Mouse (Mus musculus) lung, adult 18-20 months (tissue): ENCODE data around the gene Chdh.

Source experiments
- DNase-seq, 2 experiments: peaks; one replicate each; pipeline ENCODE4 v3.0.0; 2022; ENCODE audit warnings: mixed read lengths in 2 of 2

The Chdh gene

DNA sequence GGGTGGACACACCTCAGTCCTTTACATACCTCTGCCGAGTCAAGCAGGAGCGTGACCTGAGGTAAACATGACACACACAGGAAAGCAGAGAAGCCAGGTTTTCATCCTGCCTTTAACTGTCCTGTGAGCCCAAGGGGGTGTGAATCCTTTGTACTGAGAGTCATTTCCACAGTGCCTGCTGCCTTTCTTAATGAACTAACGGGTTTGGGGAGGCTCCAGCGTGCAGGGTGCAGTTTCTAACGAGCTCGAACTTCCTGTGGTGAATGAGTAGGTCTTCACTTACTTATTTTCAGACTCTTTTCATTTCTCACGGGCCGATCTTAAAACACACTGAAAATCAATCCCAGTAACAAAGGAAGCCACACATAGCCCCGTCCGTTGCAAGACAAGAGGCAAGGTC lies 5.7 kb downstream of the Chdh start:
- no peak for DNase-seq

DNA sequence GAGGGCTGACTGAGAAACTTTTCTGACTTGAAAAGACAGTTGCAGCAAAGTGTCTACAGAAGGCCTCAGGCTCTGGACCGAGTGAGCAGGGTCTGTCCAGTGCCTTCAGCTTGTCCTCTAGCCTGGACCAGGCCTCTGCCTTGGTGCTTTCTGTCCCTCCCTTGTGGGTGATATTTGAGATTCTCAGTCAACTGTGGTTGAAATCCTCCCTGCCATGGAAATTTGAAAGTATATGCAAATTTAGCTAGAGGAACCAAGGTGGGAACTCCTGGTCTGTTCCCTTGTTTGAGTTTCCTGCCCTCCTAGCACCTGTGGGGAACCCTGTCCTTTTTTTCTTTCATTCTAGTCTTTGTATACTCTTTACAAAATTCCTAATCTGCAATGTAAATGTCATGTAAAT lies 6.2 kb downstream of the Chdh start:
- no peak for DNase-seq

DNA sequence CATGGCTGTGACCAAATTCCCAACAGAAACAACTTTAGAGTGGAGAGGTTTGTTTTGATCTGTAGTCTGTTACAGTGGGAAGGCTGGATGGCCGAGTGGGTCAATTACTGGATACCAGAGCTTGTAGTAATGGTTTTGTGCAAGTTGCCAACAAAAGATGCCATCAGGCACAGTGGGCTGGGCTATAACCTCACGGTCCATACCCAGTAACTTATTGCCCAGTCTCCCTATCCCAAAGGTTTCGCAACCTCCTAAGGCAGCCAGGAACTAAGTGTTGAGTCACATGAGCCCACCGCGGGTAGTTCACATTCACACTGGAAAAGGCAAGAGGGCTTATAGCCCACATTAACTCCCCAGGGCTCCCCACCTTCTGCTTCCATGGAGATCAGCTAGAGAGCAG lies 7.8 kb downstream of the Chdh start:
- no peak for DNase-seq

DNA sequence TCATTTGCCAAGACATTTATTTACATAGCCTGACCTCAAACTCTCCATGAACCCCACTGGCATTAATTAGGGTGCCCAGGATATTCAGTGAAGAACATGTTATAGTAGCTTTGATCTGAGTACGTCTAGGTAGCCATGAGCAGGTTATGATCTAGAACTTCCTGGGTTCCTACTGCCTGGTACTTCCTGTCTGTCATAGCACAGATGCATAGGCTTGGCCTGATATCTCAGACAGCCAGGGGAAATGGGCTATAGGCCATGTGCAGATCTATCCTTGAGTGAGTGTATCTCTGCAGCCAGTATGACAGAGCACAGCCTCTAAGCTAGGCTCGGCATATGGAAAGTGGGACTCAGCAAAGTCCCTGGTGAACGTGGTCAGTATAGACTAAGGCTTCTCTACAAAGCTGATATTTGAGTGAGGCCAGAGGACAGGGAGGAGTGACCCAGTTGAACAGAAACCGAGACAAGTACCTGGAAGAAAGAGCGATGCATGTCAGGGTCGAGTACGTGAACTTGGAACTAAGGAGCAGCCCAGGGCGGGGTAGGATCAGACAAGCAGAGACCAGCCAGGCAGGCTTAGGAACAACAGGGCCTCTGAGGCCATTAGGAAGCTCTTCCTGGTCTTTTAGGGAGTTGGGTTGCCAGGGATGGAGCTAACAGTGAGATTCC lies 9.1 kb downstream of the Chdh start:
- DNase-seq = no peak

DNA sequence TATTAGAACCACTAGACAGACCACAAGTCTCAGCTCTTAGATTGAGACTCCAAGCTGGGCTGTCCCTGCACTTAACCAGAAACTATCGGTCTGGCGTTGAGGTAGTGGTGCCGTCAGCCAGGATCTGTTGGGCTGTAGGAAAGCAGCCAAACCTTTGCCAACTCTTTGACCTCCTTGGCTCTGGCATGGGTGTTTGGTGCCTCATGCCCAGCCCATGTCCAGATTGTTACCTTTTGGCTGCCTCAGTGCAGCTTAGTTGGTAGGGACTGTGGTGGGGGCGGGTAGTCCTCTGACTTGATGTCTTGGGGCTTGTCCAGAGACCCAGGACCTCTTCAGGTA lies 9.6 kb downstream of the Chdh start:
- DNase-seq = no peak

DNA sequence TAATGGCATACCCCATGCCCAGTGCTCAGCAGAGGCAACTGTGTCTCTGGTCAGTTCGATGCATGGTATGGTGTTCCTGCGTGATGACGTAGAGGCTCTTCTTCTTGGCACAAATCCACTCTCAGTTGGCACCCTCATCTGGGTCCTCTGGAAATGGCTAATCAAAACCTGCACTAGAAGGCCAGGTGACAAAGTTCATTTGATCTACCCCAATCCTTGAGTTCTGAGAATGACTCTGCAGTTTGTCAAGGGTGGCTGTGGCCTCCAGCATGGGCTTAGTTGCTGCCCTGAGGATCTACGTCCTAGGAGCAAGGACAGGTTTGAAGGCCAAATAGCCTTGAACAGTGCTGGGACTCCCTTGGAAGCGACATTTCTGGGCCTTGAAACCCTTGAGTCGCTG lies 10.0 kb downstream of the Chdh start:
- no peak for DNase-seq

DNA sequence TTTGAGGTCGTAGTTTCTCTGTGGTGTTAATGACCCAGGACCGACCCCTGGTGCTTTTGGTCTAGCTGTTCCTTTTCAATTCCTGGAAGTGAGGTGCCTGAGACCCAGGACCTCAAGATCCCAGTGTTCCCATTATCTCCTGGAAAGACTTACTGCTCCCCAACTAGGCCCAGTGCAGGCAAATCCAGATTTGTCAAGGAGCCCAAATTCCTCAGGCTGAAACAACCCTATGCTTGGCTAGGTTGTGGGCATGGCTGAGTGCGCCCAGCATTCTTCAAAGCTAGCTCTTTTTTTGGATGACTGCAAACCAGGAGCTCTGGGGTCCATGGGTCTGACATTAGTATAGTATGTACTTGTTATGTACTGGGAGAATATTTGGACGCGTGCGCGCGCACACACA lies 10.6 kb downstream of the Chdh start:
- no peak for DNase-seq

DNA sequence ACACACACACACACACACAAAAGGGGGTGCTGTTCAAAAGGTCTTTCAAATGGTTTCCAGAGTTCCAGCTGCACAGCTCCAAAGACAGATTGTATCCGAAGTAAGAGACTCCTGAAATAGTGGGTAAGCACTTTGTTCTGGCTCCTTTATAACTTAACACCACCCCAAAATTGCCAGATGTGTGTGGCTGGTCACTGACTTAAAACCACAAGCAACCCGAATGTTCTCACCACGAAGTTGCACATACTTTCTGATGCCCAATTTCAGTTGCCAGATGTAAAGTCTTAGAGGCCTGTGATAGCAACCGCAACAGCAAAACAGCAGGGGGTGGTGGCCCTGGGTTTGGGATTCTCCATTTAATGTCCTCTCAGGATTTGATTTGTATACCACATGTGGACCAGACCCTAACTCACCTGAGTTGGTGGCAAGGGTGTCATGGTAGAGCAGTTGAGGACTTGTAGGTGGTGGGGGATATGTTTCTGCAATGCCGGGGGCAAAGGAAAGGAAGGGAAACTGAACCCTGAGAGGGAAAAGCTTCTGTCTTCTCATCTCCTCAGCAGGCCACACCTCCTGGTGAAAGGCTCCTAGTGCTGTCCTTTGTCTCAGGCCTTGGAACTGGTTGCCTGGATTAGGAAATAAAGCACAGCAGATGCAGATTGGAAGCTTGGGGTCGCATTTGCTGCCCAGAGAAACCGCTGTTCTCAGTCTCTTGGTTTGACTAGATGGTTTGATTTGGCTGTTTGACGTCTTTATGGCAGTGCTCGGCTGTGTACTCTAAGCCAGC lies 11.2 kb downstream of the Chdh start:
- no peak for DNase-seq

DNA sequence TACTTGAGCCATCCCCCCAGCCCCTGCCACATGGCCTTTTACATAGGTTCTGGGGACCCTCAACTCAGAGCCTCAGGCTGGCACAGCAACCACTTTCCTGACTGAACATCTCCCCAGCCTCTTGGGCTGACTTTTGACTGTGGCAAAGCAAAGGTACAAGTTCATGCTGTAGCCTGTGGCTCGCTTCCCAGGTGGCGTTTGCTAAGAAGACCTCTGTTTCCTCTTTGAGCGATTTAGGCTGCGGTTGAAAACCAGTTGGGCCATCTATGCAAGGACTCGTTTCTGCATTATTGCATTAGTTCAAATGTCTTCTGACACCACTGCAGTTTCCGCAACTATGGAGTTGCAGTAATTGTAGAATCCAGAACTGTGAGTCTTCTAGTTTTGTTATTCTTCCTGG lies 13.6 kb downstream of the Chdh start:
- DNase-seq = no peak

DNA sequence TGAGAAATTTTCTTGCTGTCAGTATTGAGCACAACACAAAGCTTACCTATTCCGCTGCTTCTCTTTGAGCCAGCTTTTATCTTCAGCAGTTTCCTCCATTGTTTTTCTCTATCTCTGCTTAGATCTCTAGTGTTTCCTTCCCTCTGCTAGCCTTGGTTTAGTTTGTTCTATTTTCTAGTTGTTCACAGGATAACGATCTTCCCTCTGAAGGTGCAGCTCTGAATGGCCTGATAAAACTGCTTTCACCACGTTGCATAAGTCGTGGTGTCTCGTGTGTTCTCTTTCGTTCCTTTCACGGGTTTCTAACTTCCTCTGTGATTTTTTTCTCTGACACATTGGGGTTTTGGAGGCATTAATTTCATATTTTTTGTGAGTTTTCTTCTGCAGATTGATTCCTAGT lies 15.6 kb downstream of the Chdh start:
- DNase-seq = no peak

DNA sequence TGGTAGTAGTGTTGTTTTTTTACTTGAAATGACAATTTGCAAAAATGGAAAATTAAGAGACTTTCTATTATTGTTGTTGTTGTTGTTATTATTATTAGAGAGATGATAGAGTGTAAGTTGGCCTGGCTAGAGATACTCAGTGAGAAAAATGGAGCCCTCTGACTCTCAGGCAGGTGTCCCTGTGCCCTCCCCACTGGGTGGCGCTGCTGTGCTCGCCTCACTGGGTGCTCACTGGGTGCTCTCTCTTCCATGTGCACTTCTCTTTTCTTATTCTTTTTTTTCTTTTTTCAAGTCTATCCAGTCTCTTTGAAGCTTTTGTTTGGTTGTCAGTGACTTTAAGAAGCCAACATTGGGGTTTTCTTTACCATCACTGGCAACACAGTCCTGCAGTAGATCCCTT lies 18.6 kb downstream of the Chdh start:
- DNase-seq = no peak

DNA sequence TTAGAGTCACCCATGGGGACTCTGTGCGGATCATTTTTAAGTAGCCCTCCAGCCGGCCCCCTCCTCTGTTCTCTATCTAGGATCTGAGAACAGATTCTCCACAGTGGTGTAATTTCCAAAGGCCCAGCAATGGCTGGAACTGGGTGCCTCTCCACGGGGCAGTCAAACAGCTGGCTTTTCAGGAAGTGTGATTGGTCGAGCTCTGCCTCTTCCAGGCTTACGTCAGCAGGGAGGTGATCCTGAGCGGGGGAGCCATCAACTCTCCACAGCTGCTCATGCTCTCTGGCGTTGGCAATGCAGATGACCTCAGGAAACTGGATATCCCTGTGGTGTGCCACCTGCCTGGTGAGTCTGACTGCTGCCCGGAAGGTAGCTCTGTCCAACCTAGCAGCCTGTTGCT lies 24.6 kb downstream of the Chdh start:
- no peak for DNase-seq

DNA sequence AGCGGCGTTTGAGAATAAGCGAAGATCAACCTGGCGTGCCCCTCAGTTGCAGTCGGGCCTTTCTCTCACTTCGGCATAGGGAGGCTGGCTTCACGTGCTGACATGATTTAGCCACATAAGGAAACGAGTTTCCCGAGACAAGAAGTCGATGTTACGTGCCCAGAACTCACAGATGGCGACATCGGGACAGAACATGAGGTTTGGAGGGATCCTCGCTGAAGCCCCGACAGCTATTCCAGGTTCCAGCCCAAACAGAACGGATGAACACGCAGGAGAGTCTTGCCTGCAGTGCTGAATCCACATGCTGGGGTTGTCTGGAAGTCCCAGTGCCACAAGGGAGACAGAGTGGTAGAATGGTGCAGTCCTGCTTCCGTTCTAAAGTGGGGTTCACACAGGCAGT lies 29.6 kb downstream of the Chdh start:
- no peak for DNase-seq

DNA sequence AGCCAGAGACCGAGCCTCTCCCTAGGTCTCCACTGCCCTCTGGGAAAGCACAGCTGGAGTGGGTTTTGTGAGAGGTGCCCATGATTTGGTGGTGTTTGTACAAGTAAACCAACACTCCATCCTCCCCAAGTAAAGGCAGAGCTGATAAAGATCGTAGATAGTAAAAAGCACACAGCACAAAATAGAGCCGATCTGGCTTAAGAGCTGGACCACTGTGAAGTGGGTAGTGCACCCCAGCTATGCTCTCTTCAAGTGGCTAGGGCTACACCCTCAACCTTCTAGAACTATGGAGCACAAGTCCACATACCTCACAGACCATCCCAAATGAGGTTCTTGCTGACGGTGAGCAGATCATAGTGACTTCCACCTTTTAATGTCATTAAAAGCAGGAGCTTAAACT lies 30.6 kb downstream of the Chdh start:
- DNase-seq = no peak

DNA sequence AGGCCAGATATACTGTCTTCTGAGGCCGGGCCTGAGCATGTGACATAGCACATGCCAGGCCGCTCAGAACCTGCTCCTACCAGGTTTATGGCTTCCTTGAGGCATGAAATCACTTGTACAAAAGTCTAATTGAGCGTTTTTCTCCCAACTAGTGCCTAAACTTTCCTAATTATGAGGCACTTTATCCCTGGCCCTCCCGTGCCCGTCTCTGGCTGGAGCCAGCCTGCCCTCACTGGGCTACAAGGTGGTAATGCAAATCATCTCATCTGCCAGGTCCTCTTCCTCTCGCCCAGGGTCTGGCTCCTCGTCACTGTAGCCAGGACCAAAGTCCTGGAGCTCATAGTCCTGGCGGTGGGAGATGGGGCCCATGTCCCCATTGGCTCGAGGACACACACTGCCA lies 33.0 kb downstream of the Chdh start:
- no peak for DNase-seq

DNA sequence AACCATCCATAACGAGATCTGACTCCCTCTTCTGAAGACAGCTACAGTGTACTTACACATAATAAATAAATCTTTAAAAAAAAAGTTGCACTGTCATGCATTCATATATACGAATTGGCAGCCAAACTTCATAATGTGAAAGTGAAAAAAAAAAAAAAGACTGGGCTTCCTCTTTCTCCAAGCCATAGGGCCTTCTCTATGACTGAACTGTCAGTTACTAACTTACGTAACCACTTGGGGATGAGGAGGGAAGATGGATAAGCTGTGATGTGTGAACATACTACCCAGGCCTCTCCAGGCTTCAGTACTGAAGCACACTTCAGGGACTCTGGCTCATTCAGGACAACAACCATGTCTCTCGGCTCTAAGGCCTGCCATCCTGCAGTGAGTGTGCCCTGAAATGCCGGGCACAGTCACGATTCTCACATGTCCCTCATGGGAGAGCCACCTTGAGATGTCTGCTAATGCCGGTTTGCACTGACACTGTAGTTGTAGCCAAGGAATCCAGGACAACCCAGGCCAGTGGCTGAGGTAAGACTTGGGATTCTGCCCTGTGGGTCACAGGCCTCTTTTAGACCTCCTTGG lies 34.6 kb downstream of the Chdh start:
- DNase-seq = no peak

DNA sequence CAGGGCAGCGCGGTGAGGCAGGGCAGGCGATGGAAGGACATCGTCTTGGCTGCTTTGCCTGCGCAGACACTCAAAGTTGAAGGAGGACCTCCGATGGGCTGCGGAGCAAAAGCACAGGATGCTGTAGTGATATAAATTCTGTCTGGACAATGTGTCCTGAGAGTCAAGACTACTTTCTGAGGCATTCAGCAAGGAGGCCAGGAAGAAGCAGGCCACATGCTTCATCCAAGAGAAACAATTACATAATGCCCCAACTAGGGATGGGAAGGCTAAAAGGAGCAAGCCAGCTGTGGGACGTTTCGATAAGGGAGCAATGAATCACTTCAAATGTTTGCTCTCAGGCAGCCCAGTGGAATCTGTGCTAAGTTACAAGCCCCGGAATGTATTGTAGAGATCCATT lies 36.4 kb downstream of the Chdh start:
- no peak for DNase-seq

DNA sequence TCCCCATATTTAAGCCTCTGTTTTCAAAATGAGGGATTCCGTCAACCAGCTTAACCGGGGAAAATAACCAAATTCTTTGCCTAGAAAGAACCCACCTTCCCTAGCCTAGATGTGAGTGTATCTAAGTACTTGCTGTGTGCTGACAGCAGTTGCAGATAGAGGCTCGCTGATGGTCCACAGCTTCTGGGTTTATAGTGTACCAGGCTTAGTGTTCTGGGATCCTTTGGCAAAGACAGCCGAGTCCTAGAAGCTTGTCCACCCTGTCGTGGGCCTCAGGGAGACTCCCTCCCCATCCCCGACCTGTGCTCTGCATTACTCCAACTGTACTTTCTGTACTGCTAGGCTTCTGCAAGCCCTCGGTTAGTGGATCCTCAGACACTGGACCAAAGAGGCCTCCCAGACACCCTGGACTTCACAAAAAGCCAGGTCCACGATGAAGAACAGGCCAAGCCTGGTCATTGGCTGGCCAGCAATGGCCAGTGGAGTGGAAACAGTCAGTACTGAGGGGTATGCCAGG lies 36.9 kb downstream of the Chdh start:
- DNase-seq = no peak

DNA sequence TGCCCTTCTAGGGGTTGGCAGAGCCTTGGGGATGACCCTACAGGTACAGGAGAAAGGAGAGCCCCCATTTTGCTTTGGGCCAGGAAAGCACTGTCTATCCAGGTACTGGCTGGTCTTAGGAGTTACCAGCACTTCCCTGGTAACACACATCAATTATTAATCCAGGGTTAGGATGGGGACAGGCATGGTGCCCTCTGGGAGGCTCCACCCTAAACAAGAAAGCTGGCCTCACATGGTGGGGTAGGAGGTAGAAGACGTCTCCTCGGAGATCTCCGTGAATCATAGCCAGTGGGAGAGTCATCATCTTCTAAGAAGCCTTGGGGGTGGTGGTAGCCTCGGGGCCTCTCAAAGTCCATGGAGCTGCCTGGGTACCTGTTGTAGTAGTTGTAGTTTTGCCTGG lies 38.2 kb downstream of the Chdh start:
- no peak for DNase-seq

DNA sequence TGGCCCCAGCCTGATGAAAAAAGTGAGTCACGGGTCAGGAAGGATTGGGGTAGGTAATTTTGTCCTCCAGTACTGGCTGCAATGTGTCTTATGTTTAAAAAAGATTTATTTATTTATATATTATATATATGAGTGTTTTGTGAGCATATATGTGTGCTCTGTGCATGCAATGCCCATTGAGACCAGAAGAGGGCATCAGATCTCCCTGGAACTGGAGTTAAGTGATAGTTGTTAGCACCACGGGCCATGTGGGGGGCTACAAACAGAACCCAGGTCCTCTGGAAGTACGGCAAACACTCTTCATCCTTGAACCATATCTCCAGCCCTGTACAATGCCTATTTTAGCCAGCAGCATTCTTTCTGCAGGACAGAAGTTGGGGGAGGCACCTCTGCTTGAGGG lies 39.2 kb downstream of the Chdh start:
- no peak for DNase-seq

DNA sequence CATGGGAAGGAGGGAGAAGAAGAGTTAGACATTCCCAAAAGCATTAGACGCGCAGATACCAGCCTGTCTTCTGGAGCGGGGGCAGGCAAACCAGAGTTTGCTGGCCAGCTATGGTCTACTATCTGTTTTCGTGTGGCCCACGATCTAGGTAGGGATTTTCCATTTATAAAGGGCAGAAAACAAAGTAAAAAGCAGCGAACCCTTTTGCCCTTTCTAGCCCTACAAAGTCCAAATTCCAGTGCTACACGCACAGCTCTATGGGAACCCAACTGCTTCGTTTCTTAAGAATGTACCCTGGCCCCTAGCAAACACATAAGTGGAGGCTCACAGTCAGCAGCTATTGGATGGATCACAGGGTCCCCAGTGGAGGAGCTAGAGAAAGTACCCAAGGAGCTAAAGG lies 41.5 kb downstream of the Chdh start:
- no peak for DNase-seq

DNA sequence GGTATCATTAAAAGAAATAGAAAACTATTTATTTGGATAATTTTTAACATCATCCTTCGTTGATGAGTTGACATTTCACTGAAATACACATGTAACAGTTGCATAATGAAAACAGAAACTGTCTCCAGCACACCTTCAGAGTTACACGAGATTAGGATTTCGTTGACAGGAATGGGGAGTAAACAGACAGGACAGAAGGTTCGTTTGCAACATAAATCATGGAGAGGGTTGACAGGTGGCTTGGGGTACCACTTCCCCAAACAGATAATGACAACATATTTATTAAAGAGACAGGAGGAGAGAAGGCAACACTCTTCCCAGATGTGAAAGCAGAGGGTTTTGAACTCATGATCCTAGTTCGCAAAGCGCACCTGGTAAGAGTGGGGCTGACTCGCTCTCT lies 46.1 kb downstream of the Chdh start:
- no peak for DNase-seq

DNA sequence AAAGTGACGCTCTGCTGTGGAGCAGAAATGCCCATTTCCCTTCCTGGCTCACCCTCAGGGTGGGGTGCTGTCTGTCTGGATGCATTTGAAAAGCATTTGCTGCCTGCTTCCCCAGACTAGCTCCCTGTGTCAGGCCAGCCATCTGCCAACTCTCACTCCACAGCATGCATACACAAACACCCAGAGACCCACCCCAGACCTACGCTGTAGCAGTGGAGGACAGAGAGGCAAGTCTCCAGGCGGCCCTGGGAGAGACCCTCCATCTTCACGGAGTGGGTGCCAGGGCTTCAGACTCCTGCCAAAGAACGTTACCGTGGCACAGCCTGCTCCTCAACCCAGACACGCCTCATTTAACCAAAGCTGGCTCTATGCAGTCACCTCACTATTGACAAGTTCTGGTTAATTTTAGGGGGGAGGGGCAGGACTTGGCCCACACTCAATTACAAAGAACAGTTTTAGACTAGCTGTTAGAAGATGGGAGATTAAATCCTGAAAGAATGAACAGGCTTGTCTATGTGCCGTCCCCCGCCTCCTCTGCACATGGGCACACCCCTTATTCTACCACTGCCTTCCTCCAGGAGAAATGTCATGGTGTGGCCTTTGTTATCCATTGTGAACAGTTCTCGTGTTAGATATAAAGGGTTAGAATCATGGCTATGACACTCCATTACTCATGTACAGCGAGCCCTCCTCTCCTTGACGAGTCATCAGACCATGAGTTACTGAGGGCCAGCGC lies 47.4 kb downstream of the Chdh start:
- DNase-seq = no peak

DNA sequence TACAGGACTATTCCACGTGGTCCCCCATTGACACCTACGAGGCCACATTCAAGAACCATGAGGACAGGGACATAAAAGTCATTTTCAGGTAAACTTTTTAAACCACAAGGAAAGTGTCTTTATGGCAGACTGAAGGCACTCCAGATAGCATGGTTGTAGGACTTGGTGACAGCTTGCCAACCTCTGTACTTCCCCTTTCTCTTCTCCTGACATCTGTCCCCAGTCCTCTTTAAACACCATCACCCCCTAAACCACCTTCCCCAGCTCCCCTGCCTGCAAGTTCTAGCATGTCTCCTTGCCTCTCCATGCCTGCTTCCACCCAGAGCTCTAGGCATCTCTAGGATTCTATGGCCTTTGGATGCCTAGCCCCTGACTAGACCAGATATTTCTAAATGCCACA lies 56.0 kb downstream of the Chdh start:
- no peak for DNase-seq
